Mouse (Mus musculus): ENCODE measurements around the gene Arhgdib. TPM values are rescaled to one million over a fixed set of nuclear protein-coding genes. Genes with fewer than 3 reads are reported as not detected.
A peak's percentile ranks its signal among the peaks of the same experiment; 100 is the strongest.

The Arhgdib gene
- total and polyA plus RNA-seq, 3 experiments = 24.0 to 41.7 (median 30.4) TPM

DNA sequence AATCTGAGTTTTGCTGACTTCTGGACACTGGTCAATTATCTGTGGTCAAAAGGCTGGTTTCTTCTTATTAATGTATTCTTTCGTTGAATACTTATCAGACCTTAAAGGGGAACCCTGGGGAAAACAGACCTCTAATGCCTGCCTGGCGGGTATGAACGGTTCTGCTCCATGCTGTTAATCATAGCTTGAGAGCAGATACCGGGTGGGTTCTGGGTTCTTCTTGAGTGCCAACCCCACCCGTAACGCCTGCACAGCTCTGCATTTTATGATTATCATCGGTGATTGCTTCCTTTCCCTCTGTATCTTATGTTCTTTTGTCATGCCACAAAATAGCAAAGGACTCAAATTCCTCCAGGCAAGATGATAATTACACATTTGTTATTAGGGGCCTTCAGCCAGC lies 7.6 kb downstream of the Arhgdib start:
- 74% methylated on average over 7 of the region's 7 CpGs for WGBS
- TF ChIP-seq EP300 (IDR thresholded peaks at IDR 0.05; ENCODE audit: insufficient read depth, low read depth, low read length) (no peak), CTCF (IDR thresholded peaks at IDR 0.05) (no peak), POLR2A (IDR thresholded peaks at IDR 0.05; ENCODE audit: insufficient read depth, low read depth, low read length) (no peak)
- Histone ChIP-seq H3K36me3 (ENCODE audit: control insufficient read depth, insufficient read depth, low read length) (peaks cover 5% of the 10 kb centered on the region), H3K79me2 (replicated peaks; ENCODE audit: control insufficient read depth, insufficient read depth, low read length) (no peaks in the 10 kb centered on the region), H3K27ac (no peak overlapping the region), H3K4me1 (ENCODE audit: control insufficient read depth, insufficient read depth, low read length) (peaks cover 6% of the 10 kb centered on the region), H3K4me3 (no peak overlapping the region), H3K9ac (ENCODE audit: low read depth, low read length) (no peak overlapping the region), H3K27me3 (ENCODE audit: control insufficient read depth, insufficient read depth, low read length) (no peaks in the 10 kb centered on the region)
- intact Hi-C loops (cut with DNase I) = no loop called here
- DNase-seq = no peak

DNA sequence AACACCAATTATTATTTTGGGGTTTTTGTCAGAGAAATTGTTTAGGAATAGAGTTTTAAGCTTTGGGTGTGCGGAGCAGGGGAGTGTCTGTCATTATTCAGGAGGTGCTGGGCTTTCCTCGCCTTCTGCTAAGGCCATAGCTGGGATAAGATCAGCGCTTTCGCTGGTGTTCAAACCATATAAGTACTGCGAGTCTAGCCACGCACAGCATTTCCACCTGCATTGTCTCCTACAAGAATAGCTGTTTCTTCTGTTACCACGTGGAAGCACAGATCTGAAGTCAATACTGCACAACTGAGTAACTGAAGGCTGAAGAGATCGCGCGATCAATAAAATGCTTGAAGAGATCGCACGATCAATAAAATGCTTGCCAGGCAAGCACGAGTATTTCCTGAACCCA lies 10.5 kb downstream of the Arhgdib start:
- WGBS = 77% methylated on average over 13 of the region's 13 CpGs
- DNase-seq = no peak
- no peak for TF ChIP-seq CTCF (IDR thresholded peaks at IDR 0.05)
- TF ChIP-seq EP300 (IDR thresholded peaks at IDR 0.05; ENCODE audit: insufficient read depth, low read depth, low read length) = no peak
- TF ChIP-seq POLR2A (IDR thresholded peaks at IDR 0.05; ENCODE audit: insufficient read depth, low read depth, low read length) = no peak
- Histone ChIP-seq H3K27ac (peak overlapping the region; percentile 68), H3K36me3 (ENCODE audit: control insufficient read depth, insufficient read depth, low read length) (peaks cover 5% of the 10 kb centered on the region), H3K9ac (ENCODE audit: low read depth, low read length) (no peak overlapping the region), H3K4me3 (no peak overlapping the region), H3K4me1 (ENCODE audit: control insufficient read depth, insufficient read depth, low read length) (peaks cover 4% of the 10 kb centered on the region), H3K27me3 (ENCODE audit: control insufficient read depth, insufficient read depth, low read length) (no peaks in the 10 kb centered on the region), H3K79me2 (replicated peaks; ENCODE audit: control insufficient read depth, insufficient read depth, low read length) (no peaks in the 10 kb centered on the region)
- intact Hi-C loops (cut with DNase I) = no loop called here

DNA sequence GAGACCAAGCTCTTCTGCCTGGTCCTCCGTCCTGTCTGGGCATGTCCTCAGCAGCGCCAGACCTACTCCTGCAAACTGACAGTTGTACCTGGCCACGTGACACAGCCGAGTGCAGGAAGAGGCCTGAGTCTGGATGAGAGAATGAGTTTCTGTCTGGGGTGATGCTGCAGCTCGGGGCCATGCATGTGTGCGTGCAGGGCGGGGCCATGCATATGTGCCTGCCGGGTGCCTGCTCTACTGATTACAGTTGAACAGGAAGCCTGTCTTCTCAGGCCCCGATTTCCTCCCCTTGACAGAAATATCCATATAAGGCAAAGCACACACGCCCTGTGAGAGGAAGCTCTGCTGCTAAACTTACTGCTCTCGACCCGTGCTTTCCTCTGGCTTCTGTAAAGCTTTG lies 11.0 kb downstream of the Arhgdib start:
- Histone ChIP-seq H3K27me3 (ENCODE audit: control insufficient read depth, insufficient read depth, low read length) (no peaks in the 10 kb centered on the region), H3K4me1 (ENCODE audit: control insufficient read depth, insufficient read depth, low read length) (peaks cover 4% of the 10 kb centered on the region), H3K79me2 (replicated peaks; ENCODE audit: control insufficient read depth, insufficient read depth, low read length) (no peaks in the 10 kb centered on the region), H3K4me3 (0 out of 2 replicates have a peak overlapping the region, but pooled peaks have one; percentile 15), H3K36me3 (ENCODE audit: control insufficient read depth, insufficient read depth, low read length) (peaks cover 5% of the 10 kb centered on the region), H3K9ac (ENCODE audit: low read depth, low read length) (peak overlapping the region; percentile 14), H3K27ac (peak overlapping the region; percentile 68)
- 8% methylated on average over 12 of the region's 12 CpGs for WGBS
- peak; percentile 60 to 76 for DNase-seq
- intact Hi-C loops (cut with DNase I) = no loop called here
- TF ChIP-seq CTCF (IDR thresholded peaks at IDR 0.05) (no peak), EP300 (IDR thresholded peaks at IDR 0.05; ENCODE audit: insufficient read depth, low read depth, low read length) (0 out of 2 replicates have a peak, but pooled peaks have one; percentile 37), POLR2A (IDR thresholded peaks at IDR 0.05; ENCODE audit: insufficient read depth, low read depth, low read length) (0 out of 2 replicates have a peak, but pooled peaks have one; percentile 28)

DNA sequence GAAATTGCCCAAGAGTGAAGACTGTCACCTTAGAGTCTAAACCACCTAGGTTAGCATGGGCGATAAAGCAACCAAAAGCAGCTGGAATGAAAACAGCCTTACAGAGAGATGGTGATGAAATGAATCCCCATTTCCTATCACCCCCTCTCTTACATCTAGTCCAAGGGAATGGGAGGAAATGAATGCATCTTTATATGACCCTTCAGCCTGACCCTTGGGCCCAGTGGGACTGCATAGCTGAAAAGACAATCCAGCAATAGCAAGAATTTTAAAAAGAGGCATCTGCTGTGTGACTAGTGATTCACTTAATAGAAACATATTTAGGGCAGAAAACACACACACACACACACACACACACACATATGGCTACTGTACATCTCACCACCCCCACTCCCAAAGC lies 14.1 kb downstream of the Arhgdib start:
- Histone ChIP-seq H3K36me3 (ENCODE audit: control insufficient read depth, insufficient read depth, low read length) (peaks cover 5% of the 10 kb centered on the region), H3K27ac (no peak overlapping the region), H3K4me3 (no peak overlapping the region), H3K4me1 (ENCODE audit: control insufficient read depth, insufficient read depth, low read length) (peaks cover 4% of the 10 kb centered on the region), H3K27me3 (ENCODE audit: control insufficient read depth, insufficient read depth, low read length) (no peaks in the 10 kb centered on the region), H3K79me2 (replicated peaks; ENCODE audit: control insufficient read depth, insufficient read depth, low read length) (no peaks in the 10 kb centered on the region), H3K9ac (ENCODE audit: low read depth, low read length) (no peak overlapping the region)
- DNase-seq = no peak
- intact Hi-C loops (cut with DNase I) = no loop called here
- no peak for TF ChIP-seq POLR2A (IDR thresholded peaks at IDR 0.05; ENCODE audit: insufficient read depth, low read depth, low read length)
- WGBS = 72% methylated on average over 1 of the region's 1 CpGs

DNA sequence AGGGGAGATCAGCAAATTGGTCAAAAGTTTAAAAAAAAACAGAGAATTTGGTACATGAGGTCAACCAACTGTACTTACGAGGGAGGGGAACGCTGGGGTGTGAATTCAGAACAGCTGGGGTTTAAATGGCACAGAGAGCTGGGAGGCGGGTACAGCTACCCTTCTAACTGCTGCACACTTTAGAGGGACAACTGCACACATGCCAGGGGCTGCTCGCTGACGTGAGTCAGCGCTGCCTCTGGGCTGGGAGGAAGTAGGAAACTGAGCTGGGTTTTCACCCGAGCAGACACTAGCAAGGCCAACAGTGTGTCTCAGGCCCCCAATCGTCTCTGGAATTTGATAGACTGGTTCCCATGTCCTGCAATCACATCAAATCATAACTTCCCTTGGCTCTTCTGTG lies 16.6 kb downstream of the Arhgdib start:
- WGBS = 57% methylated on average over 8 of the region's 8 CpGs
- Histone ChIP-seq H3K27me3 (ENCODE audit: control insufficient read depth, insufficient read depth, low read length) (no peaks in the 10 kb centered on the region), H3K4me1 (ENCODE audit: control insufficient read depth, insufficient read depth, low read length) (peaks cover 5% of the 10 kb centered on the region), H3K4me3 (no peak overlapping the region), H3K27ac (no peak overlapping the region), H3K9ac (ENCODE audit: low read depth, low read length) (no peak overlapping the region), H3K36me3 (ENCODE audit: control insufficient read depth, insufficient read depth, low read length) (no peaks in the 10 kb centered on the region), H3K79me2 (replicated peaks; ENCODE audit: control insufficient read depth, insufficient read depth, low read length) (no peaks in the 10 kb centered on the region)
- intact Hi-C loops (cut with DNase I) = no loop called here
- DNase-seq = no peak
- TF ChIP-seq EP300 (IDR thresholded peaks at IDR 0.05; ENCODE audit: insufficient read depth, low read depth, low read length) (no peak), POLR2A (IDR thresholded peaks at IDR 0.05; ENCODE audit: insufficient read depth, low read depth, low read length) (no peak), CTCF (IDR thresholded peaks at IDR 0.05) (no peak)

DNA sequence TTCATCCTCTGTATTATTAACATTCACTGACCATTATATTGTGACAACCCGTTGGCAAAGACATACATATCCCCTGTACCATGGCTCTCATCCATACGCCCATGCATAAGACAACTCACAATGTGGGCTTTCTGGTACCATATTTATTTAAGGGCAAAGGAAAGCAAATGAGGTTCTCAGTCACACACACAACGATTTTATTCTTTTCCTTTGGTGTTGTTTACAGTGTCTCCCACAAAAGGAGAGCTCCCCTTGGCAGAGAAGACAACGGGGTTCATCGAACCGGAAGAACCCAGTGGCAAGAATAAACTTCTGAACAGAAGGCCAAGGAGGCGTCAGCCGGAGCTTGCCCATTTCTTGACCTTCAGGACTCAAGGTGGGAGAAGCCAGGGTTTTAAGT lies 18.2 kb downstream of the Arhgdib start, which contains the start of gene Pde6h:
TSS of gene Pde6h (plus strand) at position 301 of the 400 bp plus-strand sequence.
- no peaks in the 10 kb centered on the region for H3K36me3 ChIP-seq (ENCODE audit: control insufficient read depth, insufficient read depth, low read length)
- peaks cover 5% of the 10 kb centered on the region for H3K4me1 ChIP-seq (ENCODE audit: control insufficient read depth, insufficient read depth, low read length)
- intact Hi-C loops (cut with DNase I) = loop anchor here (5.0 kb wide), 1 partner anchor 44 kb away; no protein-coding TSS in a partner anchor
- TF ChIP-seq CTCF (IDR thresholded peaks at IDR 0.05) (no peak), EP300 (IDR thresholded peaks at IDR 0.05; ENCODE audit: insufficient read depth, low read depth, low read length) (no peak), POLR2A (IDR thresholded peaks at IDR 0.05; ENCODE audit: insufficient read depth, low read depth, low read length) (no peak)
- H3K79me2 ChIP-seq (replicated peaks; ENCODE audit: control insufficient read depth, insufficient read depth, low read length) = no peaks in the 10 kb centered on the region
- no peak within 1 kb of the TSS for H3K27ac ChIP-seq
- H3K27me3 ChIP-seq (ENCODE audit: control insufficient read depth, insufficient read depth, low read length) = no peaks in the 10 kb centered on the region
- DNase-seq = no peak
- H3K4me3 ChIP-seq = no peak within 1 kb of the TSS
- H3K9ac ChIP-seq (ENCODE audit: low read depth, low read length) = no peak within 1 kb of the TSS
- 93% methylated on average over 8 of the region's 8 CpGs for WGBS

Measured in heart, adult 2 months (tissue).